Mouse (Mus musculus) ES-E14 (cell line): ENCODE results near the gene Pdxp.

ENCODE experiments used
- CHD2 ChIP-seq: IDR thresholded peaks from 2 replicates; pipeline ENCODE4 v1.6.1; 2014; ENCODE audit warnings: mild to moderate bottlenecking, low read depth, low read length, inconsistent platforms
- HCFC1 ChIP-seq: IDR thresholded peaks from 2 replicates; pipeline ENCODE4 v1.6.1; 2012; ENCODE audit warnings: low read length, inconsistent platforms, borderline replicate concordance; ENCODE audit not compliant: insufficient read depth
- MAFK ChIP-seq: IDR thresholded peaks from 2 replicates; pipeline ENCODE4 v1.6.1; 2014; ENCODE audit warnings: mild to moderate bottlenecking, low read depth, low read length, inconsistent platforms; ENCODE audit not compliant: insufficient read depth
- ZC3H11A ChIP-seq: IDR thresholded peaks from 2 replicates; pipeline ENCODE4 v1.6.1; 2012; ENCODE audit warnings: low read depth, mild to moderate bottlenecking, inconsistent platforms, low read length, borderline replicate concordance

- TF ChIP-seq HCFC1 (no peak), CHD2 (no peak), MAFK (no peak), ZC3H11A (no peak)
Measured at GRCm38 (mm10) chr15:78896149-78896548, 17.6 kb upstream of the Pdxp start.
